Mouse (Mus musculus): Measurements from ENCODE around the gene Esm1. TPM values are rescaled to one million over a fixed set of nuclear protein-coding genes. Genes with fewer than 3 reads are reported as not detected.

Esm1 gene
- polyA plus RNA-seq, 1 experiment from 2014 or later = 0.87 TPM

- DNase-seq (ENCODE audit: low spot score) = peak; percentile 7
- Histone ChIP-seq H3K27ac (no peak overlapping the region), H3K4me3 (no peak overlapping the region), H3K9me3 (no peaks in the 10 kb centered on the region), H3K27me3 (ENCODE audit: insufficient read depth, poor library complexity, severe bottlenecking) (no peaks in the 10 kb centered on the region), H3K4me1 (no peaks in the 10 kb centered on the region), H3K36me3 (no peaks in the 10 kb centered on the region)
- WGBS = 66% methylated on average over 2 of the region's 2 CpGs
Observed at GRCm38 (mm10) chr13:113256766-113257165, 47.3 kb downstream of the Esm1 start.

DNA sequence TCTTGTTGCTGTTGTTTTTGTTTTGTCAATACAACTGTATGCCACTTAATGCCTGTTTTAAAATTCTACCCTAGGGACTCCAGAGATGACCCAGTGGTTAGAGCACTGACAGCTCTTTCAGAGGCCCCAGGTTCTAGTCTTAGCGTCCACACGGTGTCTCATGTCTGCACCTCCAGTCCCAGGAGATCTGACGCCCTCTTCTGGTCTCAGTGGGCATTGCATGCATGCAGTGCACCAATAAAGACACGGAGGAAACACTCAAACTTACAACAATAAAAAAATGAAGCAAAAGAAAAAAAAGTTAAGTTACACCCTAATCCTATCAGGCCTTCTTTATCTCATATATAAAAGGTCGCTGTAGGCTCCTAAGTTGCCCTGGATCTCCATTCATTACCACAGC is 47.7 kb downstream of the Esm1 start:
- peak; percentile 35 for DNase-seq (ENCODE audit: low spot score)
- H3K4me1 ChIP-seq = no peaks in the 10 kb centered on the region
- no peaks in the 10 kb centered on the region for H3K36me3 ChIP-seq
- WGBS = 49% methylated on average over 5 of the region's 5 CpGs
- H3K9me3 ChIP-seq = no peaks in the 10 kb centered on the region
- no peak overlapping the region for H3K27ac ChIP-seq
- no peak overlapping the region for H3K4me3 ChIP-seq
- no peaks in the 10 kb centered on the region for H3K27me3 ChIP-seq (ENCODE audit: insufficient read depth, poor library complexity, severe bottlenecking)

DNA sequence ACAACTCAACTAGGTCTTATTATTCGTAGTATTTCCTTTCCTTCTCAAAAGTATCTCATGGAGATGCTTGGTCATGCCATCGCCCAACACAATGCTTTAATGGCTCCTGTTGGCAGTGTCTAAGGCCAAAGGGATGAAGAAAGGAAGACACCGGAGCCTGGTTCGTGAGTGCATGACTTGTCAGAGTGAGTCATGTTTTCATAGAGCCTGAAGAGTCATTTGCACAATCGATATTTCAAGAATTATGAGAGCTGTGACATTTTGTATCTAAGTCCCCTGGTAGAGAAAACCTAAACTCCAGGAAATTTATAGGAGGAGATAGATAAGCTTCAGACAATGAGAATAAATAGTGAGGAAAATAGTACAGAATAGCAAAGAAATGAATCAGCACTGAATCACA is 49.8 kb downstream of the Esm1 start:
- Histone ChIP-seq H3K27ac (no peak overlapping the region), H3K9me3 (no peaks in the 10 kb centered on the region), H3K27me3 (ENCODE audit: insufficient read depth, poor library complexity, severe bottlenecking) (no peaks in the 10 kb centered on the region), H3K36me3 (no peaks in the 10 kb centered on the region), H3K4me3 (no peak overlapping the region), H3K4me1 (no peaks in the 10 kb centered on the region; the same call in 1 of the 2 replicates)
- 82% methylated on average over 5 of the region's 5 CpGs for WGBS
- peak; percentile 22 for DNase-seq (ENCODE audit: low spot score)

GRCm38 (mm10) chr13:113262822-113263221 is 53.4 kb downstream of the Esm1 start:
- no peaks in the 10 kb centered on the region; the same call in 1 of the 2 replicates for H3K4me1 ChIP-seq
- H3K36me3 ChIP-seq = no peaks in the 10 kb centered on the region
- no peak overlapping the region for H3K27ac ChIP-seq
- H3K9me3 ChIP-seq = no peaks in the 10 kb centered on the region
- no peak overlapping the region for H3K4me3 ChIP-seq
- no peaks in the 10 kb centered on the region for H3K27me3 ChIP-seq (ENCODE audit: insufficient read depth, poor library complexity, severe bottlenecking)
- DNase-seq (ENCODE audit: low spot score) = no peak
- 75% methylated on average over 12 of the region's 12 CpGs for WGBS

- H3K4me1 ChIP-seq = peaks cover 2% of the 10 kb centered on the region; the same call in 1 of the 2 replicates
Observed at GRCm38 (mm10) chr13:113265257-113265656, 55.8 kb downstream of the Esm1 start.

DNA sequence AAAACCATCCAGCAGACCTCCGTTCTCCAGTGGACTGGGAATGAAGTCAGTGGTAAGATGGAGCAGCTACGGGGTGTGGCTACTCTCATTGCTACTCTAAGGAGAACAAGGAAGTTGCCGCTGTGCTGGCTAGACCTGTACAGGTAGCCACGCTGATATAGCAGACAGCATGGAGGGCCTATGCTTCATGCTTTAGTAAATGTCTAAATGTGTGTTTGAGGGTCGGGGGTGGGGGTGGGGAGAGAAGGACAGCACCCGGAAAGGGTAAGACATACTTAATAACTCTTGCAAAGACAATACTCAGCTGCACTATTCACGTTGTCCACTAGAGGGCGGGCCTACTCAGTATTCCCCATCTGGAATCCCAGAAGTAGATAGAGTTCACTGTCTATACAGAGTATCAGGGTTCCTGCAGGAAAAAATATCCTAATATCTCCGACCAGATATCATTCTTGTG is 57.1 kb downstream of the Esm1 start:
- no peak overlapping the region for H3K4me3 ChIP-seq
- WGBS = 32% methylated on average over 9 of the region's 9 CpGs
- no peaks in the 10 kb centered on the region for H3K27me3 ChIP-seq (ENCODE audit: insufficient read depth, poor library complexity, severe bottlenecking)
- H3K9me3 ChIP-seq = no peaks in the 10 kb centered on the region
- no peak overlapping the region for H3K27ac ChIP-seq
- H3K36me3 ChIP-seq = no peaks in the 10 kb centered on the region
- peaks cover 2% of the 10 kb centered on the region; the same call in 1 of the 2 replicates for H3K4me1 ChIP-seq
- DNase-seq (ENCODE audit: low spot score) = peak; percentile 80

More at GRCm38 (mm10) chr13:113265257-113265656, 55.8 kb downstream of the Esm1 start:
- 26% methylated on average over 13 of the region's 13 CpGs for WGBS
- H3K27ac ChIP-seq = no peak overlapping the region
- no peaks in the 10 kb centered on the region for H3K36me3 ChIP-seq
- DNase-seq (ENCODE audit: low spot score) = no peak
- H3K4me3 ChIP-seq = no peak overlapping the region
- no peaks in the 10 kb centered on the region for H3K27me3 ChIP-seq (ENCODE audit: insufficient read depth, poor library complexity, severe bottlenecking)
- H3K9me3 ChIP-seq = no peaks in the 10 kb centered on the region

GRCm38 (mm10) chr13:113267204-113267603 is 57.7 kb downstream of the Esm1 start:
- Histone ChIP-seq H3K27ac (no peak overlapping the region), H3K27me3 (ENCODE audit: insufficient read depth, poor library complexity, severe bottlenecking) (no peaks in the 10 kb centered on the region), H3K4me1 (peaks cover 2% of the 10 kb centered on the region; the same call in 1 of the 2 replicates), H3K9me3 (no peaks in the 10 kb centered on the region), H3K36me3 (no peaks in the 10 kb centered on the region), H3K4me3 (no peak overlapping the region)
- 83% methylated on average over 3 of the region's 3 CpGs for WGBS
- DNase-seq (ENCODE audit: low spot score) = no peak

Other genes starting within 250 kb of the Esm1 start
- 0.10 TPM in 1 of 2 replicates, not detected in the other for gene Ccno, start 221.9 kb upstream of the Esm1 start, polyA plus RNA-seq (2016; fragmentation: Nextera tagmentation; extraction: Ambion mirVana)
- gene Mcidas, start 215.8 kb upstream of the Esm1 start, polyA plus RNA-seq (2016; fragmentation: Nextera tagmentation; extraction: Ambion mirVana) = 0.13 TPM in 1 of 2 replicates, not detected in the other
- gene Cdc20b, start 174.5 kb upstream of the Esm1 start, polyA plus RNA-seq (2016; fragmentation: Nextera tagmentation; extraction: Ambion mirVana) = not detected in 2 replicates
- 124 and 134 TPM in 2 replicates for gene Gpx8, start 163.2 kb upstream of the Esm1 start, polyA plus RNA-seq (2016; fragmentation: Nextera tagmentation; extraction: Ambion mirVana)
- gene Gzma, start 108.7 kb upstream of the Esm1 start, polyA plus RNA-seq (2016; fragmentation: Nextera tagmentation; extraction: Ambion mirVana) = not detected in 2 replicates
- not detected in 2 replicates for gene Gzmk, start 16.2 kb downstream of the Esm1 start, polyA plus RNA-seq (2016; fragmentation: Nextera tagmentation; extraction: Ambion mirVana)
- gene BC067074, start 83.5 kb downstream of the Esm1 start, polyA plus RNA-seq (2016; fragmentation: Nextera tagmentation; extraction: Ambion mirVana) = 2.8 and 3.4 TPM in 2 replicates

Measured in heart, embryonic 10.5 days (tissue).